Mouse (Mus musculus): ENCODE measurements at regions not wholly inside any gene's neighbourhood (a gene's known extent, or its start where the extent isn't known, plus 50 kb on each side); places are given as distances from the start of the nearest gene placed in this dataset.

DNA sequence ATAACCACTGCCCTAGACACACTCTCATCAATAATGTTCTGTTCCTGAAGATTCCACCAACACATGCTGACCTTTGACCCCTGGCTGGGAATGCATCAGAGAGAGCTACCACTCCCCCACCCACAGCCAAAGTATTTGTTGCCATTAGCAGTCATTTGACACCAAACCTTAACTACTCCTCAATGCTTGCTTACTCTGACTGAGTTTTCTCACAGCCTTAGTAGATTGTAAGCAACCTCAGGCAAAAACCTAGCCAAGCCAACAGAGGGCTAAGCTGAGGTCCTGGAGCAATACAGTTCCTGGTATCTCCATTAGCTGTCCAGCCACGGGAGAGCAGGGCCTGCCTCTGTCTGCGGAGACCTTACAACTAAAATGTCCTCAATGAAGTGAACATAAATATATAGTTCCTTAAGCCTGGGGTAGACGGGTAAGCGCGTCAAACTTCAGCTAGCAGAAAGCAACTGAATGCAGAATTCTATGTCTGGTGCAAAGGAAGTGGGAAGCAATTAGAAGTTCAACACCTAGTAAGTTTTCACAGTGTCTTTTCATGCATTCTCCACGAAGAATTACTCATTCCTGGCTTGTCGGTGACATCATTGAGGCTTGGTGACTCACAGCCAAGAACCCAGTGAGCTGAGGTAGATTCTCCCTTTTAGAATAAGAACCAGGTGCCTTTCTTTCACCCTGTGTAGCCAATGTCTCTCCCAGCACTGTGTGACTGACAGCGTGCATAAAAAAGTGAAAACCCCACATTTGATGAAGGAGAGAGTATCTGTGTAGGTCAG, 113.6 kb upstream of the Nebl start:
- DNase-seq: no peak

- DNase-seq: no peak
These were observed 110.7 kb upstream of the Nebl start for GRCm38 (mm10) chr2:17841963-17842362.

DNA sequence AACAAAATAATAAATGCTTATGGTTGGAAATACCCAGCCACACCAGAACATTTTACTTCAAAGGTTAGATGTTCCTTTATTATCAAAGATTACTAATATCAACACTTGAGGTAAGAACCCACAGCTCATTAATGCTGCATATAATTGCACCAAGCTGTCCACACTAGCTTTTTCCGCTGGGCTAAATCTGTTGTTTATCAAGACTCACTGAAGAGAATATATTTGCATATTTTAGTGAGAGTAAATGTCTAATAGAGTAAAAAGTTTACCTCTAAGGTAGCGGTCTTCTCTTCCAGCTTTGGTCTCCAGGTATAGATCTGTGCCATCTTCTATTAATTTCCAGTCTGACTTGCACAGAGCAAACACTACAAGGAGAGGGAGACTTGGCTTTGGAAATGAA, 110.3 kb upstream of the Nebl start:
- DNase-seq: no peak

- DNase-seq: no peak
These were observed 109.8 kb upstream of the Nebl start for GRCm38 (mm10) chr2:17840941-17841498.

DNA sequence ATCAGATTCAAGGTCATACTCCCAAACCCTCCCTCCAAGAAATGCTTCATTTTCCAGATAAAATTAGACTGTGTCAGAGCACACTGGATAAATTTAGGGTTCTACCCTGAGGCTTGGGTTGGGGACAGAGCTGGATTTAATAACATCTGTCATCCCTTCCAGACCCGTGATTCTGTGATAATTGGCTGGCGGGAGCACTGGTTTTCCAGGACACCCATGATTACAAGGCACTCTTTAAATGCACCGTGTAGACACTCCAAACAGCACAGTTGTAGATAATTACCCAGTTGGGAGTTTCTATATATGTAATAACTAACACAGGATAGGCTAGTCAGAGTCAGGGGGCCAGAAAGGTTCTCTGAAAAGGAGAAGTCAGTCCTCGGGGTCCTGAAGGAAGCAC, 108.4 kb upstream of the Nebl start:
- no peak for DNase-seq

GRCm38 (mm10) chr2:17838859-17839581, 107.8 kb upstream of the Nebl start:
- no peak for DNase-seq

GRCm38 (mm10) chr2:17838381-17838680, 107.1 kb upstream of the Nebl start:
- DNase-seq: no peak

- DNase-seq: no peak
These were observed 106.5 kb upstream of the Nebl start for GRCm38 (mm10) chr2:17837541-17838380.

- DNase-seq: no peak
These were observed 101.5 kb upstream of the Nebl start for GRCm38 (mm10) chr2:17832726-17833125.

DNA sequence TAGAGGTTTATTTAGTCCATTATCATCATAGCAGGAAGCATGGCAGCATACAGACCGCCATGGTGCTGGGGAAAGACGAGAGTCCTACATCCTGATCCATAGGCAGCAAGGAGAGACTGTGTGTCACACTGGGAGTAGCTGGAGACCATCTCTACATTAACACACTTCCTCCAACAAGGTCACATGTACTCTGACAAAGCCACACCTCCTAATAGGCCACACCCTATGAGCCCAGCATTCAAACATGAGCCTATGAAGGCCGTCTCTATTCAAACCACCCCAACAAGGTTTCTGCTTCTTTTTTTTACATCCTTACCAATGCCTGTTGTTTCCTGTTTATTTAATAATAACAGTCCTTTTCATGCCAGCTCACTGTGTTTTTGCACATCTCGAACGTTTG, 99.0 kb upstream of the Nebl start:
- no peak for DNase-seq

GRCm38 (mm10) chr2:17825271-17825670, 94.0 kb upstream of the Nebl start:
- DNase-seq: no peak

GRCm38 (mm10) chr2:17824176-17824575, 92.9 kb upstream of the Nebl start:
- DNase-seq: no peak

DNA sequence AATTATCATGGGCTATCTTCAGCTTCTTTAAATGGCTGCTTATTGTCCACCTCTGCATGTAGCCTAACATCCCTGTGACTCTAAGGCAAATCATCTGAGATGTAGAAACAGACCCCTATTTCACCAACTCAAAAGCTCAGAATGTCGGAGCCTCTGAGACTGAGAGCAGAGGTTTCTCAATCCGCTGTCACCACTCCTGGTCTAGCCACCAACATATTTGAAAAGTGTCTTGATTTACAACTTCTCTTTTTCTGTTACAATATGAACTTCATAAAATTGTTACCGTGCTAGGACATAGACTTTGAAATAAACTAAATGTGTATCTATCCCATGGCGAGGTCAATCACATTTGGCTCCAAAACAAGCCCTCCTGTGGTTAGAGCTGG, 91.3 kb upstream of the Nebl start:
- DNase-seq: no peak

DNA sequence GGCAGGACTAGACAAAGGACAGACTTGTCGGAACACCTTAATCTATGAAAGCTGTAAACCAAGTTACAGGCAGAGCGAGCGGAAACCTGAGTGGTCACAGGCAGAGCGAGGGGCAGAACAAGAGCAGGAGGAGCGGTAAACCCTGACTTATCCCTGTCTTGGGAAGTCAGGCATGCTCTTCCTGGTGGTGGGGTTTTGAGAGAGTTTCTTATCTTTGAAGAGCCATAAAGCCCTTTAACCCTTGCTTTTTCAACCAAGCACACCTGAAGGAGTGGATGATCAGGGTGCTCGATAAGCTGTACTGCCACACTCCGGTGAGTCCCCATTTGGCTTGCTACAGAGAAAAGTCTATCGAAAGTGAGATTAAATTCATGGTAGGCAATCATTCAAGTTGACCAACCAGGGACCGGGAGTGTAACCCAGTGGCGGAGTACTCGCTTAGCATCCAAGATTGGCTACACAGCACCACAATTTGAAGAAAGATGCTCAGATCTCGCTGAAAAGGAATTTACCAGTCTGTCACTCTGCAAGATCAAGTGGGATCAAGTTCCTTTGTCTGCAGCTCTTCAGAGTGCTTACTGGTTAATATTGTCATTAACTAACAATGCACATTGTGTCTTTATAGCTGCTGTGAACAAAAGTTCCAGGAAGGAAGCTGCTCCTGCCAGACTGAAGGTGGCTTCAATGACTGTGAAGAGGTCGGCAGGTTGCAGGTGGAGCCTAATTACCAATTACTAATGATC, 90.8 kb upstream of the Nebl start:
- DNase-seq: no peak

- no peak for DNase-seq
These were observed 80.8 kb upstream of the Nebl start for GRCm38 (mm10) chr2:17811943-17812670.

Measured in kidney, adult 8-10 months (tissue).